Mouse (Mus musculus) spleen, embryonic (tissue): ENCODE measurements around the gene Cfd.

Experiments used
- CTCF ChIA-PET: fragments of 350-600 bp; sonication (Branson Sonifier 250); formaldehyde crosslinking; loops from one replicate; lab custom pipeline; 2022; lab: Charles Lee

Cfd gene

DNA sequence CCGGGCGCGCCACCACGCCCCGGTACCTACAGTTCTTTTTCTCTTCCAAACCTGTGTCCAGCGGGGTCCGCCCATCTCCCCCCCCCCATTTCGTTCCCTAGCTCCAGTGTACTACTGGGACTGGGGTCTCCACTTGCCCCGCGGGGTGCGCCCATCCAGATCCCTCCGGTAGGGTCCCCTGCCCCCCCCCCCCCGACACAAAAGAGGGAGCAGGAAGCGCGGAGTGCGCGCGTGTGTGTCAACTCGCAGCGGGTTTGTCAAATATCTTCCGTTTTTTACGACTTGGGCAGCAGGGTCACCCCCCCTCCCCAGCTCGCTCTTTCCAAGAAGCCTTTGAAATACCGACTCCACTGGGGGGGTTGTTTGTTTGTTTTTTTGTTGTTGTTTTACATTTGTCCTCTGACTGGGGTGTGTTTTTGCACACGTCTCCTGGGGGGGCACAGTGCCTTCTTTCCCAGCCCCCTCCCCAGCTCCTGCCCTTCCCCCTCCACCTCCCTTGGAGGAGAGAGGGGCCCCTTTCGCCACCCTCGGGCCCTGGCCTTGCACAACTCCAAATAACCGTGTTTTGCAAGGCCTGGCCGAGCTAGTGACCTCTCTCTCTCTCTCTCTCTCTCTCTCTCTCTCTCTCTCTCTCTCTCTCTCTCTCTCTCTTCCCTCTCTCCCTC, 37.5 kb downstream of the Cfd start:
- CTCF ChIA-PET = interaction anchor here (0.5 to 3.2 kb wide), 8 partner anchors 10 to 224 kb away, joined by 3 to 11 read pairs (median 4); partner anchors contain the start of gene Misp

- CTCF ChIA-PET = interaction anchor here (0.6 to 0.7 kb wide), 2 partner anchors 15 to 223 kb away, joined by 3 to 4 read pairs; no protein-coding TSS in a partner anchor
These were observed 38.5 kb downstream of the Cfd start for GRCm38 (mm10) chr10:79928907-79929701.

GRCm38 (mm10) chr10:79929967-79930825, 39.5 kb downstream of the Cfd start:
- CTCF ChIA-PET = no interaction called here

DNA sequence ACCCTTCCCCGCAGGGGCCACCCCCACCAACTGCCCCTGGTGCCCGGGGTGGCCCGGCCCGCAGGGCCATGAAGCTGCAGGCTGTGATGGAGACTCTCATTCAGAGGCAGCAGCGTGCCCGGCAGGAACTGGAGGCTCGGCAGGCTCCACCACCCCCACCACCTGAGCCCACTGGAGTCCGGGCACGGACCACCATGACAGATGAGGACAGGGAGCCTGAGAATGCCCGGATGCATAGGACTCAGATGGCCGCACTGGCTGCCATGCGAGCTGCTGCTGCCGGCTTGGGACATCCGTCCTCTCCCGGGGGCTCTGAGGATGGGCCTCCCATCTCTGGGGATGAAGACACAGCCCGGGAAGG, 40.2 kb downstream of the Cfd start:
- CTCF ChIA-PET = no interaction called here

GRCm38 (mm10) chr10:79931797-79932196, 41.1 kb downstream of the Cfd start:
- CTCF ChIA-PET = no interaction called here

- CTCF ChIA-PET = no interaction called here
These were observed 42.1 kb downstream of the Cfd start for GRCm38 (mm10) chr10:79932736-79933135.

GRCm38 (mm10) chr10:79933145-79933679, 42.6 kb downstream of the Cfd start:
- CTCF ChIA-PET = no interaction called here

GRCm38 (mm10) chr10:79933861-79934260, 43.2 kb downstream of the Cfd start:
- CTCF ChIA-PET = interaction anchor here (0.6 kb wide), 1 partner anchor 99 kb away, joined by 8 read pairs; no protein-coding TSS in a partner anchor

GRCm38 (mm10) chr10:79934272-79934721, 43.6 kb downstream of the Cfd start:
- CTCF ChIA-PET = interaction anchor here (0.6 kb wide), 1 partner anchor 99 kb away, joined by 8 read pairs; no protein-coding TSS in a partner anchor

DNA sequence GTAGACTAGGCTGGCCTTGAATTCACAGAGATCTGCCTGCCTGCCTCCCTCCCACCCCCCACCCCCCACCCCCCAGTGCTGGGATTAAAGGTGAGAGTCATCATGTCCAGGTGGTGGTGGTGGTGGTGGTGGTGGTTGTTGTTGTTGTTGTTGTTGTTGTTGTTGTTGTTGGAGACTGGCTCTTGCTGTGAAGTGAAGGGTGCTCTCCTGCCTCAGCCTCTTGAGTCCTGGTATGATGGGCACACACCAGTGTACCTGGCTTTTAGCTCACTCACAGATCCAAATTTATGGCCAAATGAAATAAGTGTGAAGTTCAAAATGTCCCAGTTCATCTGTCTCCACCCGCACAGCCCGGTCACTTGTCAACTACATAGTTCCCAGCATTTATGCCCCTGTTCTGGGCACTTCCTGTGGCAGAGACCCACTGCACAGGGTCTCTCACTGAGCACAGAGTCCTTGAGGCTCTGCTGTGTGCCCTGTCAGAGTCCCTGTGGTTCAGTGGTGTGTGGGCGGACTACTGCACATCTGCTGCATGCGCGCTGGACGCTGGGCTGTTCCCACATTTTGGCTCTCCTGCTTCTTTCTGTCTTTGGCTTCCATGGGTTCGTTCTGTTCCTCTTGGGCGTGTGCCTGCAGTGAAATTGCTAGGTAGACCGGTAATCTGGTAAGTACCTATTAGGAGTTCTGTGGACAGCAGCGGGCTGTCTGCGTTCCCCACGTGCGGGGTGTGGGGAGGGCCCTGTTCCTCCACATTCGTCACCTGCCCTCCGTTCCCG, 44.3 kb downstream of the Cfd start:
- CTCF ChIA-PET = interaction anchor here (0.6 kb wide), 1 partner anchor 19 kb away, joined by 4 read pairs; no protein-coding TSS in a partner anchor

DNA sequence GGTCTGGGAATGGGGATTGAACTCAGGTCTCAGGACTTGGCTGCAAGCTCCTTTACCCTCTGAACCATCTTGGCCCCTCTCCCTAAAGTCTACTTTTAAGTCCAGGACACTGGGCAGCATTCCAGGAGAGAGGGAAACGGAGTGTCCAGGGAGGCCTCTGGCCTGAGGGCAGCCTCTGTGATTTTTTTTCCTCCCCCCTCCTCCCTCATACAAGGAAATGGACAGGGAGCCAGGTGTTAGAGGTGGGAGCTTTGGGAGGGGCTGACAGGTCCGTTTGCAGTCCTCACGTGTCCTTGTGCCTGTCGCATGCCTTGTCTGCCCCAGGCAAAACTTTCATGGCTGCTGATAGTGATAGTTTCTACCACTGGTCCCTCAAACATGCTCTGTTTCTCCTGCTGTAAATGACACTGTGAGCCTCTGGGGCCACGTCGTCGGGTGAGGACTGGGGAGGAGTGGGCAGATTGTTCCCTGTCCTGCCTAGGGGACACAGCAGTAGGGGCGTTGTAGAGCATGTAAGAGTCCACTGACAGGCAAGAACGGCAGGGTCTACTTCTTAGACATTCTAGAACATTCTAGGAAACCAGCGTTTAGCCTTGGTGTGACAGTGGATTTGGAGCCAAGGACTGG, 45.7 kb downstream of the Cfd start:
- CTCF ChIA-PET = interaction anchor here (0.7 kb wide), 2 partner anchors 10 to 50 kb away, joined by 3 to 8 read pairs; no protein-coding TSS in a partner anchor

GRCm38 (mm10) chr10:79936911-79937441, 46.3 kb downstream of the Cfd start:
- CTCF ChIA-PET = no interaction called here

DNA sequence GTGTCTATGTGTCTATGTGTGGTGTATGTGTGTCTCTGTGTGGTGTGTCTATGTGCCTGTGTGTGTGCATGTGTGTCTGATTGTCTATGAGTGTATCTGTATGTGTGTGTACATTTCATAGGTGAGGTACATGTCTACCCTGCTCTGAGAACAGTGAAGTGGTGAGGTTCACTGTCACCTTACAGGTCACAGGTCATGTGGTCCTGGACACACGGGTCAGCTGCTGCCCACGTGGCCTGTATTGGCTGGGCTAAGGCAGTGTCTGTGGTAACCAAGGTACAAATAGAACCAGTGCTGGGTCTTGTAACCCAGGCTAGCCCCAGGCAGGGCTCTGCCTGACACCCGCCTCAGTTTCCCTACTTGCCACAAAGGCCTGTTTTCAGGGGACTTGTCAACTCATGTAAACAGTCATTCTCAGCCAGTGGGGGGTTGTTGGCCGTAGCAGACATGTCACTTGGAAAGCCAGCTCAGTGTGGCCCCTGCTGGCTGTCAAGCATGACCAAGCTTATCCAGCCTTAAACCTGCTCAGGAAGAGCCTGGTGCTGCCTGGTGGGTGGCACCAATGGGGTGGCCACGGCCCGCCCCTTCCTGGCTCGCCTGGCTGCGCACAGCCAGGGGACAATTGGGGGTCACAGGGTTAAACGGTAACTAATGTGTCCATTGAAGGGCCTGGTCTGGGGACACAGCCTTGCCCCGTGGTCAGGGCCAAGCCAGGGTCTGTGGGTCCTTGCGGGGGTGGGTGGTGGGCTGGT, 47.3 kb downstream of the Cfd start:
- CTCF ChIA-PET = interaction anchor here (0.5 to 1.8 kb wide), 4 partner anchors 10 to 55 kb away, joined by 3 to 7 read pairs (median 6); no protein-coding TSS in a partner anchor

DNA sequence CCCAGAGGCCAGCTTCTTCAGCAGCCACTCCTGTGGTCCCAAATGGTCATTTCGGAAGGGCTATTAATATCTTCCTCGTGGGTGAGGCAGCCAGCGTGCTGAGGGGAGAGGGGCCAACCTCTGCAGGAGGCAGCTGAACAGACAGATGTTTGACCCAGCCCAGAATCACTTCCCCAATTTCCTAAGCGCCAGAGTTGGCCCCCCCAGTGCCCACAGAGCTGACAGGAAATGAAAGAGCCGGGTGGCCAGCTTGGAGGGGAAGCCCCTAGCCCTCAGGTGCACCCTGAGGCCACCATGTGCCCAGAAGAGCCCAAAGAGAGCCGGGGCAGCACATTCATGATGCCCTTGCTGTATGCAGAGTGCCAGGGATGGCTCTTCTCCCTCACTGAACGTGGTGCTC, 50.1 kb downstream of the Cfd start:
- CTCF ChIA-PET = interaction anchor here (0.7 to 1.0 kb wide), 2 partner anchors 18 to 990 kb away, joined by 3 read pairs; no protein-coding TSS in a partner anchor
